Mouse (Mus musculus) forebrain, embryonic 11.5 days (tissue): ENCODE data around the gene Mrpl24. TPM values are rescaled to one million over a fixed set of nuclear protein-coding genes. Genes with fewer than 3 reads are reported as not detected.

Experiments
- ATAC-seq: fragments of 200-750 bp; cut with Nextera tagmentation; replicated peaks from 2 replicates; pipeline ENCODE4 v1.8.0; 2017; ENCODE audit warnings: moderate TSS enrichment; ENCODE audit not compliant: low FRiP score
- DNase-seq: peaks from one replicate; pipeline ENCODE4 v3.0.0-alpha.2; 2017; ENCODE audit warnings: low spot score
- H3K27ac ChIP-seq: fragments of 300-500 bp; sonication (generic); 2 replicates; pipeline ENCODE4 v1.5.1; 2014; ENCODE audit warnings: low read depth, low read length
- H3K27me3 ChIP-seq: fragments of 300-500 bp; sonication (generic); 2 replicates; pipeline ENCODE4 v1.6.1; 2014; ENCODE audit warnings: mild to moderate bottlenecking, low read length, mixed read lengths; ENCODE audit not compliant: control insufficient read depth, insufficient read depth
- H3K36me3 ChIP-seq: fragments of 300-500 bp; sonication (generic); 2 replicates; pipeline ENCODE4 v1.6.1; 2014; ENCODE audit warnings: mild to moderate bottlenecking, low read length, moderate library complexity, mixed read lengths; ENCODE audit not compliant: control insufficient read depth, insufficient read depth
- H3K4me1 ChIP-seq: fragments of 300-500 bp; sonication (generic); replicated peaks from 2 replicates; pipeline ENCODE4 v1.6.1; 2014; ENCODE audit warnings: low read length, mixed read lengths; ENCODE audit not compliant: control insufficient read depth, insufficient read depth
- H3K4me2 ChIP-seq: fragments of 300-500 bp; sonication (generic); 2 replicates; pipeline ENCODE4 v1.6.1; 2014; ENCODE audit warnings: low read depth, mild to moderate bottlenecking, low read length, moderate library complexity, mixed read lengths; ENCODE audit not compliant: severe bottlenecking
- H3K4me3 ChIP-seq: fragments of 300-500 bp; sonication (generic); 2 replicates; pipeline ENCODE4 v1.5.1; 2014; ENCODE audit warnings: low read depth, low read length
- H3K9ac ChIP-seq: fragments of 300-500 bp; sonication (generic); 2 replicates; pipeline ENCODE4 v1.6.1; 2014; ENCODE audit warnings: low read length
- H3K9me3 ChIP-seq: fragments of 300-500 bp; sonication (generic); 2 replicates; pipeline ENCODE4 v1.6.1; 2016; ENCODE audit warnings: low read length, mixed read lengths; ENCODE audit not compliant: control insufficient read depth
- WGBS: fragments of 180-500 bp; shearing (Covaris S2); extraction: QIAGEN DNeasy Blood & Tissue Kit; methylation state at CpG from one replicate; pipeline ENCODE4 v1.1.7; 2014; 5-methylcytosine and 5-hydroxymethylcytosine counted together
- polyA plus RNA-seq: library from polyadenylated mRNA; unstranded; fragments of >200 nt; fragmentation: Nextera tagmentation; extraction: Ambion mirVana; gene quantifications from 2 replicates; pipeline ENCODE4 v1.2.1, GENCODE M21; 2014

The Mrpl24 gene
- polyA plus RNA-seq, 1 experiment from 2014 or later = 74.5 TPM

DNA sequence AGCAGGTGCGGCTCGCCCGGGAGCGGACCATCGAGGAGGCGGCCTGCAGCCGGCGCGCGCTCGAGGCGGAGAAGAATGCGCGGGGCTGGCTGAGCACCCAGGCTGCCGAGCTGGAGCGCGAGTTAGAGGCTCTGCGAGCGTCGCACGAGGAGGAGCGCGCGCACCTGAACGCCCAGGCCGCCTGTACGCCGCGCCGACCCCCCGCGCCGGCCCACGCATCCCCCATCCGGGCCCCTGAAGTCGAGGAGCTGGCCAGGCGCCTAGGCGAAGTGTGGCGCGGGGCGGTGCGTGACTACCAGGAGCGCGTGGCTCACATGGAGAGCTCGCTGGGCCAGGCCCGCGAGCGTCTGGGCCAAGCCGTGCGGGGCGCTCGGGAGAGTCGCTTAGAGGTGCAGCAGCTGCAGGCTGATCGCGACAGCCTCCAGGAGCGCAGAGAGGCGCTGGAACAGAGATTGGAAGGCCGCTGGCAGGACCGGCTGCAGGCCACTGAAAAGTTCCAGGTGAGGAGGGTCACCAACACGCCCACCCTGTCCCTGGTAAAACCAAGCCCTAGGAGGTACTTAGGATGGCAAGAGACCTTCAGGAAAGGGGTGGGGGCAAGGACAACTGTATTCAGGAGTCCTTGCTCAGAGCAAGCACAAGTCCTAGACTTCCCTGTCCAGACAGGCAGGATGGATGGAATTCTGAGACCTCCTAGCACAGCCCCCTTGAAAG is 52.3 kb downstream of the Mrpl24 start:
- H3K36me3 ChIP-seq = peaks cover 10% of the 10 kb centered on the region
- peak overlapping the region; percentile 99 for H3K27ac ChIP-seq
- under 1% methylated on average over 60 of the region's 60 CpGs for WGBS
- ATAC-seq = no peak
- peak overlapping the region; percentile 90 for H3K4me3 ChIP-seq
- H3K27me3 ChIP-seq = no peaks in the 10 kb centered on the region
- H3K9me3 ChIP-seq = no peaks in the 10 kb centered on the region
- DNase-seq = peak; percentile 70
- peaks cover 22% of the 10 kb centered on the region; the same call in 1 of the 2 replicates for H3K4me1 ChIP-seq
- H3K9ac ChIP-seq = peak overlapping the region; percentile 95
- peak overlapping the region; percentile 85 for H3K4me2 ChIP-seq

DNA sequence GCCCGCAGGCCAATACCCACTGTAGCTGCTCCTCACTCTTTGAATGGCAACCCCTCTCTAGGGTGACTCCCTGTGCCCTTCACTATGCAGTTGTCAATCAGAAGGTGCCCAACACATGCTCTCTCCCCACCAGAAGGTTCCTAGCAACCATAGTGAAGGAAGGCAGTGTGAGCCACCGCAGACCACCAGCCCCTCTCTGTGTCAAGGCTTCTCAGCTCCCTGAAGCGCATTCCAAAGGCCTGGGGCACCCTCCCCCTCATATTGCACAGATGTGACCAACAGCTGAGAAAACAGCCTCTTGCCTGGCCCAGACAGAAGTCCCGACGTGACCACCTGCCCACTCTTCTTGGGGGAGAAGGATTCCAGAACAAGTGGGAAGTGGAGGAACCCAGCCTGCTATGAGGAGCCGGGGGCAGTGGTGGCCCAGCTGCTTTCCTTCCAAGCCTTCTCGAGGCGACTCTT is 52.9 kb downstream of the Mrpl24 start:
- peak overlapping the region; percentile 95 for H3K9ac ChIP-seq
- no peaks in the 10 kb centered on the region for H3K27me3 ChIP-seq
- H3K36me3 ChIP-seq = peaks cover 16% of the 10 kb centered on the region
- no peaks in the 10 kb centered on the region for H3K9me3 ChIP-seq
- H3K27ac ChIP-seq = peak overlapping the region; percentile 99
- peak overlapping the region; percentile 90 for H3K4me3 ChIP-seq
- ATAC-seq (0 out of 2 replicates have a peak, but pooled peaks have one; percentile 0), DNase-seq (peak; percentile 68)
- 6% methylated on average over 8 of the region's 8 CpGs for WGBS
- H3K4me1 ChIP-seq = peaks cover 22% of the 10 kb centered on the region; the same call in 1 of the 2 replicates
- peak overlapping the region; percentile 85 for H3K4me2 ChIP-seq

DNA sequence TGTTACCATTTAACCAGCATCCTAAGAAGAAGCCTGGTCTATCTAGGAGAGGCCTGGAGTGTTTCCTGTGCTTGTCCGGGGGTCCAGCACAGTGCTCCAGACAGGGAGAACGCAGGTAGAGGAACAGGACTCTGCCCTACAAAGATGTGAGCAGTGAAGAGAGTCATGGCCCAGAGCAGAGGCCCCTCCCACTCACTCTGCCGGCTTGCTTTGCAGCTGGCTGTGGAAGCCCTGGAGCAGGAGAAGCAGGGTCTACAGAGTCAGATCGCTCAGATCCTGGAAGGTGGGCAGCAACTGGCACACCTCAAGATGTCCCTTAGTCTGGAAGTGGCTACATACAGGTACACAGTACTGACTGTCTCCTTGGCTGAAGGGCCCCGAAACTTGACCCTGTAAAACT is 53.5 kb downstream of the Mrpl24 start:
- Histone ChIP-seq H3K27me3 (no peaks in the 10 kb centered on the region), H3K27ac (peak overlapping the region; percentile 99), H3K9me3 (no peaks in the 10 kb centered on the region), H3K4me2 (peak overlapping the region; percentile 85), H3K4me3 (peak overlapping the region; percentile 90), H3K36me3 (peaks cover 20% of the 10 kb centered on the region), H3K9ac (peak overlapping the region; percentile 95), H3K4me1 (peaks cover 22% of the 10 kb centered on the region; the same call in 1 of the 2 replicates)
- DNase-seq (peak; percentile 59), ATAC-seq (no peak)
- 18% methylated on average over 5 of the region's 5 CpGs for WGBS

Other genes starting within 250 kb of the Mrpl24 start
- gene Lrrc71, start 170.9 kb upstream of the Mrpl24 start, polyA plus RNA-seq = 0.24 and 0.55 TPM in 2 replicates
- 0.16 and 0.45 TPM in 2 replicates for gene Ntrk1, start 124.3 kb upstream of the Mrpl24 start, polyA plus RNA-seq
- 0.32 and 0.33 TPM in 2 replicates for gene Insrr, start 122.6 kb upstream of the Mrpl24 start, polyA plus RNA-seq
- gene Pear1, start 95.2 kb upstream of the Mrpl24 start, polyA plus RNA-seq = 8.2 and 8.6 TPM in 2 replicates
- not detected in 2 replicates for gene Sh2d2a, start 72.8 kb upstream of the Mrpl24 start, polyA plus RNA-seq
- 19.6 and 22.3 TPM in 2 replicates for gene Prcc, start 33.9 kb upstream of the Mrpl24 start, polyA plus RNA-seq
- 325 and 329 TPM in 2 replicates for gene Hdgf, start 13.2 kb upstream of the Mrpl24 start, polyA plus RNA-seq
- 73.9 and 78.7 TPM in 2 replicates for gene Isg20l2, start 10.8 kb downstream of the Mrpl24 start, polyA plus RNA-seq
- gene Rrnad1, start 11.2 kb downstream of the Mrpl24 start, polyA plus RNA-seq = 22.2 and 23.2 TPM in 2 replicates
- gene Crabp2, start 29.2 kb downstream of the Mrpl24 start, polyA plus RNA-seq = 409 and 417 TPM in 2 replicates
- 92.0 and 99.9 TPM in 2 replicates for gene Nes, start 51.6 kb downstream of the Mrpl24 start, polyA plus RNA-seq
- 0.52 and 0.72 TPM in 2 replicates for gene Bcan, start 80.7 kb downstream of the Mrpl24 start, polyA plus RNA-seq
- 0.27 and 0.39 TPM in 2 replicates for gene Hapln2, start 108.1 kb downstream of the Mrpl24 start, polyA plus RNA-seq
- 32.8 and 39.0 TPM in 2 replicates for gene Gpatch4, start 123.6 kb downstream of the Mrpl24 start, polyA plus RNA-seq
- 123 and 130 TPM in 2 replicates for gene Naxe, start 139.0 kb downstream of the Mrpl24 start, polyA plus RNA-seq
- not detected in 2 replicates for gene Ttc24, start 158.8 kb downstream of the Mrpl24 start, polyA plus RNA-seq
- gene Iqgap3, start 162.5 kb downstream of the Mrpl24 start, polyA plus RNA-seq = 26.8 and 27.0 TPM in 2 replicates
- gene Mef2d, start 222.9 kb downstream of the Mrpl24 start, polyA plus RNA-seq = 17.3 and 19.7 TPM in 2 replicates